Mouse (Mus musculus) E14TG2a.4 (cell line): Measurements from ENCODE around the gene Gm5105.

Source experiments
- CTCF ChIP-seq: conservative IDR thresholded peaks from 2 replicates; pipeline ENCODE4 v1.5.1; 2014; ENCODE audit warnings: low read length
- NANOG ChIP-seq: IDR thresholded peaks from 2 replicates; pipeline ENCODE4 v1.6.1; 2014; ENCODE audit warnings: borderline replicate concordance, low read length, mixed read lengths
- POU5F1 ChIP-seq: IDR thresholded peaks from 2 replicates; pipeline ENCODE4 v1.6.1; 2014; ENCODE audit warnings: low read length, borderline replicate concordance

DNA sequence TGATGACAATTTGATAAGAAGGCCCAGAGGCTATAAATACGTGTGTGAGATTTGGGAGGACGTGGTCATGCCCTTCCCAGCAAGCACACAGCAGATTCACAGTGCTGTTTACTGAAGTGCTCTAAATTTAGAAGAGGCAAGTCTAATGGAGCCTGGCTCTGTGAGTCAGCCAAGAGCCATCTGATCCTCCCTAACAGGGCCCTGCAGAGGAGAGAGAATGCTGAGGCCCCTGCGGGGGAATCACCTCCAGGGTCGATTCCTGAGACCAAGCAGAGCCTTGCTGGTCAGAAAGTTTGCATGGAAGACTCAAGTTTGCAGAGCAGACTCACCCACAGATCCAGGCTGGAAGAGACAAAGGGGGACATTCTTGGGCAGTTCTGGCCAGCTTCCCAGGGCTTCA, 13.2 kb downstream of the Gm5105 start:
- TF ChIP-seq CTCF (no peak), NANOG (no peak), POU5F1 (no peak)
